Mouse (Mus musculus) induced T-regulatory cell, adult 2 months (primary cell): ENCODE measurements at regions not wholly inside any gene's neighbourhood (a gene's known extent, or its start where the extent isn't known, plus 50 kb on each side); places are given as distances from the start of the nearest gene placed in this dataset.
A peak's percentile ranks its signal among the peaks of the same experiment; 100 is the strongest.

Experiments used
- DNase-seq: peaks from one replicate; pipeline ENCODE4 v3.0.0-alpha.2; 2012; ENCODE audit warnings: low read depth

DNA sequence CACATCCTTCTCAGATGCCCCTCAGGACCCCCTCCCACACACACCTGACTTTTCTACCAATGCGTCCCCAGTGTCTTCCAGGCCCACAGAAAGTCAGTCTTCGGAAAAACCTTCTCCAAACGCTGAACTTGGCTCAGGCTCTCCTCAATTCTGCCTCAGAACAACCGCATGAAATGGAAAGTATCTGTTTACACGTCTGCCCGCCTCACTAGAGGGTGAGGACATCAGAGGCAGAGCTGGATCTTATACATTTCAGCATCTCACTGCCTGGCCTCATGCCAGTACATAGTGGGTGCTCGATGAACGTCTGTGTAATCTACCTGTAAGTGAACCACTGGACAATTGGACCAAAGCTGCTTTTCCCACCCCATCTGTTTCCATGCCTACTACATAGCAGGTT lies 189.1 kb upstream of the 4930412O13Rik start:
- DNase-seq: peak; percentile 79

DNA sequence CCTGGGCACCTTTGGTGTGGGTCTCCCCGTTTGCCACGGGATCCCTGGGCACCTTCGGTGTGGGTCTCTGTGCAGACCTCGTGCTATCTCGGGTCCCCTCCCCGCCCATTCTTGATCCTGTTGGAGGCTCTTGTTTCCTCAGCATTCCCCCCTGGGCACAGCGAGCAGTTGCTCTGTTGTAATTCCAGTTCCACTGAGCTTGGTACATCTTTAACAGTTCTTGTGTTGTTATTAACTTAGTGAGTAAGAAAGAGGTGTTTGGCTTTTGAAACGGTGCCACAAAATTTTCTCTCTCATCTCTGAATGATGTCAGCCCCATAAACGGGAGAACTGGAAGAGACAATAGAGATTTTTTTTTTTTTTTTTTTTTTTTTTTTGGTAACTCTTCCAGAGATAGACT lies 187.7 kb upstream of the 4930412O13Rik start:
- DNase-seq: no peak

DNA sequence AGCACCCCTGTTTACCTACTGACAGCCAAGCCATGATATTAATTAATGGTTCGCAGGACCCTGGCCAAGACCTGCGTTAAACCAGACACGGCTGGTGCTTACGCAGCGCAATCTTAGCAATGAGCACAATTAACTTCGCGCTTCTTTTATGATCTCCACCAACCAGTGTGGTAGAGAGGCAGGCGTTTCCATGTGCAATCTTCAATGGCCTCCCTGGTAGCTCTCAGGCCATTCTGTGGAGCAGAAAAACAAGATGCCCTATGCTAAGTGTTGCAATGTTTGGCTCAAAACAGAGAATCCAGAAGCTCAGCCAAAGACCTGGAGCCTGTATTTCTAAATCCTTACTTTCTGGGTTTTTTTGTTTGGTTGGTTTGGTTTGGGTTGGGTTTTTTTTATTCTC lies 186.9 kb upstream of the 4930412O13Rik start:
- DNase-seq: no peak

DNA sequence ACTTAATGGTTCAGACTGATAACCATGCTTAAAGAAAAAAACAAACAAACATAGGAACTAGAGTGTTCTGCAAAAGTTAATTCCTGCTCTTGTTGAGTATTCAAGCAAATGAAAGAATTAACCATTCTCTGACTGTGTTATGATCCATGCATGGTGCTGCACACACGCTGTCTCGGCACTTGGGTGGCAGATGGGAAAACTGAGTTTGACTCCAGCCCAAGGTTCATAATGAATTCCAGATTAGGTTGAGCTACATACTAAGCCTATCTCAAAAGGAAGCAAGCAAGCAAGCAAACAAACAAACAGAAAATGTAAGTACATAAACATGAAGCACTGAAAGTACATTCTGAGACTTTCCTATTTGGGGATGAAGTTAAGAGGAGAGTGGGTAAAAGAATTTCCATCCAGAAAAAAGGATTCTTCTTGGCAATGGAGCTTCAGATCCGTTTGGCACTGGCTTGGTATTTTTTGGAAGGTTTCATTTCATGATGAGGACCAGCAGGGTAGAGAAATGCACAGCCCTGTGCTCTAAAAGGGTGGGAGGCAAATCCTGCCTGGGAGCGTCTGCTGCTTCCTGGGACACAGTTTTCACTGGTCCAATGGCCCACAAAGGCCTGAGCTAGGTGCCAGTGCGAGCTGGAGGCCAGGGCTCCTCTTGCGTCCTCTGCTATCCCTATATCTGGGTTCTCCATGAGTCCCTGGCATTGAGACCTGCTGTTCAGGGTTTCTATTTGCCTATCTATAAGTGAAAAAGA lies 183.3 kb upstream of the 4930412O13Rik start:
- DNase-seq: no peak

DNA sequence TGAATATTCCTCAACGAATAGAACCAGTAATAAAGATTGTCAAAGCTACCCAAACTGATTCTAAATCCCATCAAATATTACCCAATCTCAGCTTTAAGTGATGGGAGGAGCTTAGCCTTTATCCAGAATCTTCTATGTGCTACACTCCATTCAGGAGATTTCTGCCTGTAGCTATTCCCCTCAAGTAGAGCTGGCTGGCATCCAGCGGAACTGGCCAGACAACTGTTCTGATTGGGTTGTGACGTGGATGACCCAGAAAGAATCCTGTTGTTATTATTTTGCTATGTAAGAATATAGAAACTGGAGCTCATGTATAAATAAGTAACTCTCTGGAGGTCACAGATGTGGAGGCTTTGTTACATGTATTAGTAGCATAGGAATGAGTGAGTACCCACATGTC lies 176.8 kb upstream of the 4930412O13Rik start:
- DNase-seq: no peak

DNA sequence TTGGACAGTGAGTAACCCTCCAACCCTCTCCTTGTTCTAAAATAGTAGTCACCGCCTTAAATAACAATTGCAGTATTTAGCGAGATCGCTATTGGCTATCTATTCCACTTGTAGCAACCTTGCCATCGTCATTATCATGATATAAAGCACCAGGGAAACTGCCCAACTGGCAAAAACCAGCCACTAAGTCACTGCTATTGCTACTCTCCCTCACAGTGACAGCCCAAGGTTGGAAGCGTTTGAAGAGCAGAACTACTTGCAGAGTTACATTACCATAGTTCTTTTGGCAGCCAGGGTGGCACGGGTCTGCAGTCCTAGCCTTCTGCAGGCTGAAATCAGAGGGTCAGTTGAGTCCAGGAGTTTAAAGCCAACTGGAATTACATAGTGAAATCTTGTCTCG lies 171.6 kb upstream of the 4930412O13Rik start:
- no peak for DNase-seq

DNA sequence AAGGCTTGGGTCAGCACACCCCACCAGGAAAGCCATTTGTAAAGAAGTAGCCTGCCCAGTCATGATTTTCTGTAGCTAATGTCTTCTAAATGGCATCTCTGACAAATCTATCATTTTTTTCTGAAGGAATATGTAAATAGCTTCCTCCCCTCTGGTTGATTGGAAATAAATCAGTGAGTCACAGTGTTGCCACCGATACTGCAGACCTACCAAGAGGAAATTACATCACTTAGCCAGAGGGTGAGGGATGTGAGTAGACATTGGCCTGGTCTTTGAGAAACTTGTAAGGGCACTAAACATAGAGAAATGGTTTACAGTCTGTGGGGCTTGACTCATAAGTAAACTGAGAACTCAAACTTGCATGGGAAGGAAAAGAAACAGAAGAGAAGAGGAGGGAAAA lies 163.1 kb upstream of the 4930412O13Rik start:
- DNase-seq: peak; percentile 35

DNA sequence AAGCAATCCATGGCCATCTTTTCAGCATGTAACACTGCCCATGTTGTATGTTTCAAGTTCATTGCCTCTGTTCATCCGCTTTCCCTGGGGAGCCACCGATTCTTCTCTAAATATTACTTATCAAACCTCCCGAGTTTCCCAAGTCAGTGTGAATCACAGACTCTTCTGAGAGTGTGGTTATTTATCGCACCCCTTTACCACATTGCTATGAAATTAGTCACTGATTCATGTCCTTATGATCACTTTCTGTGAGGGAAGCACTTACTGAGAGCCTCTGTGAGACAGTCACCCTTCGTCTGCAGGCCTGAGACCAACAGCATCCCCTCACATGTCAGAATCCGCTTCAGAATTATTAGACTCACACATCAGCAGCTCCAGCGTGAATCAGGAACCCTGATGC lies 147.8 kb upstream of the 4930412O13Rik start:
- no peak for DNase-seq

DNA sequence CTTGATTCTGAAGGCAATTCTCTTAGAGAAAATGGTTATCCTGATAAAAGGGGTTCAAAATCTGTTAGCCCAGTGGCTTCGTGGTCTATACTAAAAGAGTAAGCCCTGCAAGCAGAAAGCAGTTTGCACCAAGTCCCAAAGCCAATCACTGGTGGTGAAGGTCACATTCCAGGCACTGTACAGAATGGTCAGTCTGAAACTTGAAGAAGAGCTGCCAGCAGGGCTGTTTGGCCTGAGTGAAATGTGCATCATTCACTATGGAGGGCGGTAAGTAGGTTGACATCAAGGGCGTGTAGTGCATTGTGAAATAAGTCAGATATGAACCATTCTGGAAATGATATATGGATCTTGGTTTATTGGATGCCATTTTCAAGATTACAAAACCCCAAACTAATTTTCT lies 136.9 kb upstream of the 4930412O13Rik start:
- DNase-seq: no peak

DNA sequence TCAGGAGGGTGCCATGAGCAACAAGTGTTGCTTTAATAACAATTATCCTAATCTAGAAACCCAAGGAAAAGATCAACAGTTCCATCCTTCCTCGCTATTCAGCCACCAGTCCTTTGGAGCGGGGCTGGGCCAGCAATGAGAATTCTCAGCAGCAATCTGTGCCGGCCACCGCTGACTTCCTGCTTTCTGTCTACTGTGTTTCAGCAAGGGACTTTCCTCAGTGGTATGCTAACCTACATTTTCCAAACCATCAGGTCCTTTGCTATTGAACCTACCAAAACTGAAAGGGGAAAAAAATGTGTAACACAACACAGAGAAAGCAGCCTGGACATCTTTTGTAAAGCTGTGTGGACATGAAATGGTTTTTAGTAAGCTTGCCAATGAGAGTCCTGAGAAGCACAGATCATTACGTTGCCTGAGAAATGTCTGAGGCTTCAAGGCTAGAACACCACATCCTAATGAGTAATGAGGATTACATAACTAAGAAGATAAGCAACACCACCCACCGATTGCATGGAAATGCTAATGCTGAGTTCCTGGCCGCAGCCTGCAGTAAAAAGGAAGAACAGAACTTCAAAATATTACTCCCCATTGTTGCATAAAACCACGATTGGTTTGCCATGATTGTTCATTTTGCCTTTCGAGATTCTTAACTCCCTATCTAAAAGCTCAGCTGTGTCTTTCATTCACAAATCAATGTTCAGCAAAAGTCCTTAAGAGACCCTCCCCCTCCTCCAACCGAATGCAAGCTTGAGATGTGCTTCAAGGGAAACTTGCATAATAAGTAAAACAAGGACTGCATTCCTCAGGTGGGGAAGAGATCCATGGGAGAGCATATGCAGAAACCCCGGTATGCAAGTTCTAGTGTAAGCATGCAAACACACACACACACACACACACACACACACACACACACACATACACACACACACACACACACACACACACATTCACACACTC lies 130.9 kb upstream of the 4930412O13Rik start:
- DNase-seq: peak; percentile 87

DNA sequence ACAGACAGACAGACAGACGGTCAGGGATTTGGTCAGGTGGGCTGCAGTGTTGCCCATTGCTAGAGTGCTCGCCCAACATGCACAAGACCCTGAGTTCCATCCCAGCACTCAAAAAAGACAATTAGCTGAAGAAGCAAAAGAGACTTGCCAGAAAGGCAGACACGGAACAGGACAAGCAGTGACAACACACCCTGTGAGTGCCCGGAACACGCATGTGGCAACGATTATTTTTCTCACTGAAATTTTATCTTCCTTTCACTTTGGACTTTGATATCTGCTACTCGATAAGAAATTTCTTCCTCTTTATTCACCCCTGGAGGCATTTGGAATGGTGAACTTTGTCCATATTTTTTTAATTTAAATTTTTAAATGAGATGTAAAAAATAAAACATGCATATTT lies 127.4 kb upstream of the 4930412O13Rik start:
- DNase-seq: no peak

DNA sequence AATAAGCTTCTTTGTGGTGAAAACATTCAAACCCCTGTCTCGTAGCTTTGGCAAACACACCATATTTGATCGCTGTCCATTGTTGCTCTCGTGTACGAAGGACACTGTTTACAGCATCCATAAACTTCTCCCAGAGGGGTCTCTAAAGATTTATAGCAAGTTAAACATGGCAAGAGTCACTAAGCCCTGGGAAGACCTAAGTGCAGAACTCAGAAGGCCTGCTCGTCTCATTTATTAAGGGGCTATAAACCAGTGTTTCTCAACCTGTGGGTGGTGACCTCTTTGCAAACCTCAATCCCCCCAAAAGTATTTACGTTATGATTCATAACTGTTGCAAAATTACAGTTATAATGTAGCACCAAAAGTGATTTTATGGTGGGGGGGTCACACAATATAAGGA lies 126.9 kb upstream of the 4930412O13Rik start:
- no peak for DNase-seq

DNA sequence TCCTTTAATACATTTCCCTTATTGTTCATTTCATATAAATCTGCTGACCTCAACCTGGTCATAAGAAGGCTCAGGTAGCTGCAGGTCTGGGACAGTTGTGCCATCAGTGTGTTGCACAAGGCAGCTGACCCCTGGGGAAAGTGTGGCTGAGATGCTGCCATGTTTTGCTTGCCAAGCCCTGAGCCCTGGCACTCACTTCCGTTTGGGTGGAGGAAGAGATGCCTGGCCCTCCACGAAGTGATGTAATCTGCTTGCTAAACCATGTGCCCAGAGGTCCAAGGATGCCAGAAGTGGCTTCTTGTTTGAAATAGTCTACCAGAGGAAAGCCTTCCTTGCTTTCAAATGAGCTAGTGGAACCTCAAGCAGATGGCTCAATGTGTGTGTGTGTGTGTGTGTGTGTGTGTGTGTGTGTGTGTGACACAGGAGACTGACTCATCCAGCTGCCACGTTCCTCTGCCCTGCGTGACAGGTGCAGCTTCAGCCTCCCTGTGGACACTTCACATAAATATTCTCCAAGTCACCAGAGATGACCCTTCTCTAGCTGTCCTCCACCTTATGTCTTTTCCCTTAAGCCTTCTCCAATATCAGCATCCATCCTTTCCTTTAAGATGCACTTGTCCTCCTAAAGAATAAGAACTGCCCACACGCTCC lies 123.2 kb upstream of the 4930412O13Rik start:
- no peak for DNase-seq

DNA sequence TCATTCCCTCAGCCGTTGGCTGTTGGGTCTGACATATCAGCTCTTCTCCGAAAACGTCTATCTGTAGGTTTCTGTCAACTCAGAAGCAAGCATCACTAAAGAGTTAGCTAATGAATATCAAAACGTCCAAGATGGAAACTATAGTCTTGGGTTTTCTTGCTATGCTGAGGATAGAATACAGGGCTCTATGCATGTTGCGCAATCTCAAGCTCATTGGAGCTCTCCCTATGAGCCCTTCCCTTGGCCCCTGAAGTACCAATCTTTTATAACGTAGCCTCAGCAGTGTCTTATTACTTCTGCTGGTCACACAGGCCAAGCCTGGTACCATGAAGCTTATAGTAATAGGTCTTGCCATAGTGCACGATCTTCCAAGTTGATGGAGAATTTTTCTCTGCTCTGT lies 122.1 kb upstream of the 4930412O13Rik start:
- no peak for DNase-seq

DNA sequence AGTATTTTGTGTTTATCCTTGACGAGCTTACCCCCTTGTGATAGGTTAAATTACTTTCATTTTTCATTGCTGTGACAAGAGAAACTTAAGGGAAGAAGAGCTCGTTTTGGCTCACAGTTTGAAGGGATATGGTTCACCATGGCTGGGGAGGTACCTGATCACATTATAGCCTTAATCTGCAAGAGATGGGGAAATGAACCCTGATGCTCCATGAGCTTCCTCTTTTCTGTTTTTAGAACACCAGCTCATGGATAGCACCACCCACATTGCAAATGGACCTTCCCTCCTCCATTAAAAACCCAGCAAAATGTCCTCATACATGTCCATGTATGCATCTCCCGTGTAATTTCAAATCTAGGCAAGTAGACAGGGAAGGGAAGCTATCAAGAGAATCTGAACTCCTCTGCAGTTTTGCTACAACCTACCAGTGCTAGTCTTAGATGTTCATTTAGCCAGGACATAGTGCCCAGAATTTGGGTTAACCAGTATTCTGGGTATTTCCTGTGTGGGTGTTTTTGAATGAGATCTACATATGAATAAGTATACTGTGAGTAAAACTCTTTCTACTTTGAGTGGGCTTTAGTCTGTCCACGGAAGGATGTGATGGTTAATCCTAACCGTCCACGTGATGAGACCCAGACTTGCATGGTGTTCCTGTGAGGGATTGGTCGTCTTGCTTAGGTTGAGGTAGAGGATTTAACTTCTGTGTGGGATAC lies 121.5 kb upstream of the 4930412O13Rik start:
- DNase-seq: peak; percentile 38

DNA sequence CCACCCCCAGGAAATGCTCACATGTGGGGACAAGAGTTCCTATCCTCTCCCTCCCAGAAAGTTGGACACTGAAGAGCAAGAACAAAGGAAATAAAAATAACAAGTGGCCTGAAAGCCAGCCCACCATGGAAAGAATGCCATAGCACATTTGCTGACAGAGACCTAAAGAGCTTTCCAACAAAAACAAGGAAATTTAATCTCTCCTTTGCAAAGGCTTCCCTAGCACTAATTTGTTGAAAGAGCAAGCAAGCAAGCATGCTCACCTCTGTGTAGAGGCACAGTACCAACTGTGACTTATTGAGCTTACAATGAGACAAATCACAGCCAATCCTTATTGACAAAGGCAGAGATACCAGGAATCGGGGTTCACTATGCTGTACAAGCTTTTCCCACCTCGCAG lies 100.9 kb upstream of the 4930412O13Rik start:
- DNase-seq: no peak

DNA sequence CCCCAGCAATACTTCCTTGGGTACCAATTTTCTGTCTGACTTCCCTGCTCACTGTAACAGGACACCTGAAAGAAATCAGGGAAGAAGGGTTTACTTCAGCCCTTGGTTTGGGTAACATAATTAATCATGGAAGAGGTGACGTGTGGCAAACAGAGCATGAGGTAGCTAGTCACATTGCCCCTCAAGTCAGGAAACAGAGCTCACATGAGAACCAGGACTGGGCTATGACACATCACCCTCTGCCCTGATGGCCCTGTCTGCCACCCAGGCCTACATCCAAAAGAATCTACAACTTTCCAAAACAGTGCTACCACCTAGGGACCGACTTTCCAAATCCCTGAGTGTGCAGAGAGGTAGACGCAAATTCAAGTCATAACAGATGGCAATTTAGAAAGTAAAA lies 98.4 kb upstream of the 4930412O13Rik start:
- no peak for DNase-seq

DNA sequence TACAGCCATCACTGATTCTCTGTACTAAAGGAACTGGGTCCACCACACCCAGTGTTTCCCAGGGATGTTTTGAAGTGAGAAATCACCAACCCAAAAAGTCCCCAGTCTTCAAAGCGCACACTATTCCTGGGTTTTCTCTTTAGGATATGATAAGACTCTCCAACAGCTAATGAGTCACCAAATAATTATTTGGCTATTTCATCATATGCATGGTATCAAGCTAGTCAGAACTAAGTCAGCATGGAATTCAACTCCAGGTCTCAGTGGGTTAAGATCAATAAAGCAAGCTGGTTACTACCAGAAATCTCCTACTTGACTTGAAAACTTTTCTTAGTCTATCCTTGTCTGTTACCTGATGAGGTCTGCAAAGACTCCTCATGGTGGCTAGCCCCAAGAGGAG lies 89.1 kb upstream of the 4930412O13Rik start:
- DNase-seq: no peak

DNA sequence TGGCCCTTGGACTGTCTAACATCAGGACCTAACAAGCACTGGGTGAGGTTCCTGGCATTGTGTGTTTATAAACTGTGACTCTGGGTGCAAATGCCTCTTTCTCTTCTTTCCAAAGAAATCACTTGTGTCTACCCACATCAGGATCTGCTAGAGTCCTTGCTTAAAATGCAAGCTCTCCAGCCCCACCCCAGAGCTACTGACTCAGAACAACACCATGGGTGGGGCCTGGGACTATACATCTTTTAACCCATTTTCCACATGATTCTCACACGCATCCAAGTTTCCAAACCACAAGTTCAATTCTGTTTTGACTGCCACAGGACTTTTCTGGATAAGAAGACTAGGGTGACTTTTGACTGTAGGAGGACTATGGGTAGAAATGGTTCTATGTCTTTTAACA lies 88.7 kb upstream of the 4930412O13Rik start:
- DNase-seq: peak; percentile 38

DNA sequence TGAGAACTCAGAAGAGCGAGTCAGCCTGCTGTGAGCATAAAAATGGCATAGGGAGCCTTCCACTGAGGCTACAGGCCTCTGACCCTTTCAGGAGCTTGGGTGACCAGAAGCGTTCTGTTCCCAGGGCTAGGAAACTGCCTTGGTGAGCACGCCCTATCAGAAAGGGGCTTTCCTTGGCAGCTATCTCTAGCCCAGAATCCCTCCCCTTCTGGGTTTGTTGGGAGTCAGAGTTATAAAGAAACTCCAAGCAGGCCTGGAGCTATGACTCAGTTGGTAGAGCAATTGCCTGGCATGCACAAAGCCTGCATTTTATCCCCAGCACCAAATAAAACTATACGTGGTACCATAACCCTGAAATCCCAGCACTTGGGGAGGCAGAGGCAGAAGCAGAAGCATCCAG lies 85.7 kb upstream of the 4930412O13Rik start:
- no peak for DNase-seq

DNA sequence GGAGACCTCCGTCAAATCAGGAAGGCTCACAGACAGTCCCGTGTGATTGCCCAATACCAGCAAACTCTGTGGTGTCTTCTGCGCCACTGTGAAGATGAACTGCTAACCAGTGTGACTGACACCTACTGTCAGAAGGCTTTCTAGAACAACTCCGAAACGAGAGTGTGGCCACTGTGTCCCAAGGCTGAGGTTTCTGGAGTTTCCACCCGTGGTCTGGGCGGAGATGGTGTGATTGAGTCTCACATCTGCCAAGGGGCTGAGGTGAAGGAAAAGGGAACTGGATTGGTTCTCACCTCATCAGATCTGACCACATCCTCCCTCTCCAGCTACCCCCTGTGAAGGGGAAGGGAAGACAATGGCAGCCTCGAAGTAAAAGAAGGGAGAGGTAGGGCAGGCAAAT lies 79.6 kb upstream of the 4930412O13Rik start:
- DNase-seq: peak; percentile 68

DNA sequence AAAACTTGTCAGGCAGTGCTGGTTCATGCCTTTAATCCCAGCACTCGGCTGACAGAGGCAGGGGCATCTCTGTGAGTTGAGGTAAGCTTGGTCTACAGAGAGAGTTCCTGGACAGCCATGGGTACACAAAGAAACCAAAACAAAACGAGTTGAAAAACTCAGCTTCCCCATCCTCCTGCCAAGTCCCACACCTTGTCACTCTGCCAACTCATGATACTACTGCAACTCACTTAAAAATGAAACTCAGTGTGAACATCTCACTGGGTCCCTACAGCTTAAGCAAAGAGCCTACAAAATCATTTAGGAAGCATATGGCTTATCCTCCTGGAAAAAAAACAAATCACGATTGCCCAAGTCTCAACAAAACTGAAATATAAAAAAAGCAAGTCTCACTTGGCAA lies 76.7 kb upstream of the 4930412O13Rik start:
- DNase-seq: no peak
